ENCODE assay signal across 8 mouse cellular contexts in the genomic region with DNA sequence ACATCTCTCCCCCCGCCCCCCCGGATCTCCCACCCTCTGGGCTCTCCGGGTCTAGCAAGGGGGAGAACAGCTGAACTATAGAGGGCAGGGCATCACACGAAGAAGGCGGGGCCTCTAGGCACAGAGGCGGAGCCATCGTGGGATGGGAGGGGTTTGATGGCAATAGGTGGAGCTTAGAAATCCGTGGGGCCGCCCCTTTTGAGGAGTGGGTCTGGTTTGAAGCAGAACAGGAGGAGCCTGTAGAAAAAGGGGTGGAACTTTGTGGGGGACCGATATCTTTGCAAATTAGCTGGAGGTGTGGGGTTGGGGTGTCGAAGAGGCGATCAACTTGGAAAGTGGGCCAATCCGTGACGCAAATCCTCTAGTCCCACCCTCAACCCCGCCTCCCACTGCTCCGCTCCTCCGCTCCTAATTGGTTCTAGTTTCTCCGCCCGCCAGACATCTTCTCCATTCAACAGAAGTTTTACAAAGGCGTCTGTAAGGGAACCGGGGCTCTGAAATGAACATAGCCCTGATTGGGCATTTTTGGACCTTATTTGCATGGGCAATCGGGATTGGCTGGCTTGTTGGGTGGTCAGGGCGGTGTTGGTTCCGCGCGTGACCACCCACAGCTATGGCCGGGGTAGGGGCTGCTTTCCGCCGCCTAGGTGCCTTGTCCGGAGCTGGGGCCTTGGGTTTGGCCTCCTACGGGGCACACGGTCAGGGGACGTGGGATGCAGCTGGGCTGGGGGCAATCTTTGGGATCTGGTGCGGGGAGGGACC. TPM values are rescaled to one million over a fixed set of nuclear protein-coding genes. Genes with fewer than 3 reads are reported as not detected.
DNase-seq lines count a peak whose midpoint lies in the region; ATAC-seq and TF ChIP-seq lines count a peak whose summit lies in the region.

Gene Tmem256, plus strand, starts transcription at position 563 of the 762 bp plus-strand sequence.

- WGBS in hindbrain, postnatal 0 days = under 1% methylated on average over 34 of the region's 34 CpGs

- TF ChIP-seq CTCF in gastrocnemius, adult 2 months (IDR thresholded peaks at IDR 0.05) = no peak
- TF ChIP-seq CTCF in hindbrain, postnatal 0 days (IDR thresholded peaks at IDR 0.05; ENCODE audit: low read depth) = no peak
- no peak for TF ChIP-seq CTCF in left cerebral cortex, adult 2 months (IDR thresholded peaks at IDR 0.05)

- H3K27me3 ChIP-seq in hindbrain, postnatal 0 days (ENCODE audit: insufficient read depth, low read length) = no peaks in the 10 kb centered on the region

- H3K9ac ChIP-seq in hindbrain, postnatal 0 days (replicated peaks; ENCODE audit: low read length) = peak within 1 kb of the TSS; percentile 79

- DNase-seq in ZHBTc4 (ENCODE audit: low read depth, low spot score) = peak; percentile 99
- DNase-seq in gastrocnemius, adult 2 months = peak; percentile 95
- DNase-seq in hindbrain, postnatal 0 days (ENCODE audit: low spot score) = peak; percentile 98
- peak; percentile 93 to 95 for DNase-seq in left cerebral cortex, adult 2 months (ENCODE audit: extremely low spot score in 1 of 2, low spot score in 2 of 2)
- DNase-seq in right cerebral cortex, adult 2 months (ENCODE audit: low spot score in 2 of 2) = peak; percentile 96 to 97
- peak; percentile 96 for DNase-seq in urinary bladder, postnatal 14 days (ENCODE audit: low spot score)

- H3K4me1 ChIP-seq in hindbrain, postnatal 0 days (ENCODE audit: insufficient read depth, low read length) = peaks cover 14% of the 10 kb centered on the region

- ATAC-seq in common myeloid progenitor, adult 5-6 weeks (replicated peaks; ENCODE audit: low read depth, poor library complexity, severe bottlenecking) = peak; percentile 81
- peak; percentile 91 for ATAC-seq in hindbrain, postnatal 0 days
- peak; percentile 87 for ATAC-seq in megakaryocyte, adult 5-6 weeks (ENCODE audit: poor library complexity, severe bottlenecking)

- peak within 1 kb of the TSS; percentile 98 for H3K27ac ChIP-seq in gastrocnemius, adult 2 months
- peak within 1 kb of the TSS; percentile 88 for H3K27ac ChIP-seq in hindbrain, postnatal 0 days
- H3K27ac ChIP-seq in left cerebral cortex, adult 2 months = peak within 1 kb of the TSS; percentile 95

- H3K4me2 ChIP-seq in hindbrain, postnatal 0 days (ENCODE audit: low read depth, low read length) = peak within 1 kb of the TSS; percentile 86

- H3K9me3 ChIP-seq in hindbrain, postnatal 0 days (ENCODE audit: low read length) = no peaks in the 10 kb centered on the region

- peak within 1 kb of the TSS; percentile 94 for H3K4me3 ChIP-seq in gastrocnemius, adult 2 months
- H3K4me3 ChIP-seq in hindbrain, postnatal 0 days (ENCODE audit: low read length) = peak within 1 kb of the TSS; percentile 72
- peak within 1 kb of the TSS; percentile 67 for H3K4me3 ChIP-seq in left cerebral cortex, adult 2 months

- intact Hi-C loops in gastrocnemius, adult 2 months (cut with DNase I) = loop anchor here (2.0 kb wide), 1 partner anchor 33 kb away; the partner anchor contains the start of gene Tmem102
- intact Hi-C loops in left cerebral cortex, adult 2 months (cut with DNase I) = loop anchor here (2.0 to 5.0 kb wide), 4 partner anchors 35 to 156 kb away; partner anchors contain the start of genes 2810408A11Rik, Neurl4 and Senp3

- H3K36me3 ChIP-seq in hindbrain, postnatal 0 days (ENCODE audit: insufficient read depth, low read length) = peaks cover 2% of the 10 kb centered on the region; the same call in 1 of the 2 replicates

RNA-seq across cellular contexts. Expression of gene Tmem256, which starts in this region (rescaled TPM):
- 245 and 258 TPM in 2 replicates for total RNA-seq in common myeloid progenitor, adult 5-6 weeks (2017)
- total RNA-seq in gastrocnemius, adult 2 months (2021) = 100 to 1,000 TPM; 144 to 165 TPM
- total RNA-seq in hindbrain, postnatal 0 days (2014; rRNA removed) = 119 and 153 TPM in 2 replicates
- 435 and 439 TPM in 2 replicates for polyA plus RNA-seq in hindbrain, postnatal 0 days (2015; fragmentation: Nextera tagmentation; extraction: Ambion mirVana)
- total RNA-seq in left cerebral cortex, adult 2 months (2021) = 100 to 1,000 TPM; 113 to 126 TPM
- 217 and 226 TPM in 2 replicates for total RNA-seq in megakaryocyte, adult 5-6 weeks (2015)
- 117 and 158 TPM in 2 replicates for total RNA-seq in megakaryocyte, adult 5-6 weeks (2017)

Comparison
In these comparisons a context has a peak if more than half of its experiments do, and no peak if none do; other contexts are left out.
1. Peak in every context shown above with its lines: DNase-seq, ATAC-seq, H3K4me3 ChIP-seq and H3K27ac ChIP-seq.